Mouse (Mus musculus) liver, embryonic 14.5 days (tissue): ENCODE results near the gene Egfem1.

Experiments
- CTCF ChIP-seq: IDR thresholded peaks from 2 replicates; pipeline ENCODE4 v1.5.1; 2016; ENCODE audit warnings: antibody characterized with exemption, low read depth, control low read depth
- EP300 ChIP-seq: IDR thresholded peaks from 2 replicates; pipeline ENCODE4 v1.6.1; 2016; ENCODE audit warnings: antibody characterized with exemption, low read depth

DNA sequence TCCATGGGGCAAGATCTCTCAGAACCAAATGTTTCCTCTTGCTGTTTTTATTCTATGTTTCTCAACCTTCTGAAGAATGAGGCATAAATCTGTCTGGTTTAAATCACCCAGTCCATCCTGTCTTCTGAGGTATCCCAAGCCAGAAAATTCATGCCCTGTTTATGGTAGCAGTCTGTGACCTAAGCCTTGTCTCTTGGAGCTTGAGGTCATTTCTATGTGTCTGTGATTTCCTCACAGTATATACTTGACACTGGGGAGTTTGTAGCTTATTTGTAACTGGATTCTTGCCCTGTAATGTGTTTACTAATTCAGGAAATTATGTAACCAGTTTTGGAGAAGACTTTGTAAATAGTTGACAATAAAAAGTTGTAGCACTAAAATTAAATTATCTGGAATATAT lies 95.2 kb downstream of the Egfem1 start:
- no peak for TF ChIP-seq CTCF
- TF ChIP-seq EP300, result no peak
